Mouse (Mus musculus): ENCODE measurements at regions not wholly inside any gene's neighbourhood (a gene's known extent, or its start where the extent isn't known, plus 50 kb on each side); places are given as distances from the start of the nearest gene placed in this dataset.
"Not testable (repeated sequence)": the region's sequence is repeated elsewhere in the genome, so short reads cannot be mapped to it uniquely, and the experiment has no call there.

DNA sequence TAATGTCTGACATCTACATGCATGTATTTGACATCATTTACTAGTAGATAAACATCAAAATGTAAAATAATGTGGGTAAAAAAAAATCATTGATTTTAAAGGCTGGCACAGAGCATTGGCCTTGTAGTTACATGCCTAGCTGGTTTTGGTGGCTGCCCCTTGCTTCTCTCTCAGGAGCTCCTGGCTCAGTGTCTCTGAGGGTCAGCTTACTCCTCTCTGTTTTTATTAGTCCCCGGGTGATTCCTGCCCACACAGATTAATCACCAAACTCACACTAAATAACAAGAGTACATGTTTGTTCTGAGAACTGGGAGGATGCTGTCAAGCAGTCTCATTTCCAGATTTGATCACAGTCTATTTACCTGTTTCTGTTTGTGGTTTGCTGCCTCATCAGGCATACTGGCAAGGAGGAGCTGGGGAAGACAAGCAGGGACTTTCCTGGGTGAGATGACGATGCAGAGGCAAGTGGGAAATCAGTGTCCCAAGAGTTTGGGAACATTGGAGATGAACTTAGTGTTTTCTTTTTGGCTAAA is 422.7 kb upstream of the Htr2a start:
- DNase-seq = no peak

DNA sequence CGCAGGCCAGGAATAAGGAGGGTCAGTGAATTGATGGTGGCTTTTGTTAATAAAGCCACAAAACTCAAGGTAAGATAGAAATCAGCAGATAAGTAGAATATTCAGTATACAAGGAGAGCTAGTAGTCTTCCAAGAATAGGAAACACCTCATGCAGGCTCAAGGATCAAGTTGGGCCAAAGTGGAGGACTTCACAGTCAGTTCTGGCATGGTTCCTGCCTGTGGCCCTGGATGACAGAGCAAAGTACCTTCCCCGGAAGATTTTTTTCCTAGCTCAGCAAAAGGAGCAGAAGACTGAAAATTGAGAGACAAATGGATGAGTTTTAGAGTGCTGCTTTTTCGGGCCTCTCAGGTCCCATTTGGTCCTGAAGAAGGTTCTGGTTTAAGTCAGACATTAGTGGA is 420.9 kb upstream of the Htr2a start:
- peak; percentile 60 to 69 for DNase-seq

DNA sequence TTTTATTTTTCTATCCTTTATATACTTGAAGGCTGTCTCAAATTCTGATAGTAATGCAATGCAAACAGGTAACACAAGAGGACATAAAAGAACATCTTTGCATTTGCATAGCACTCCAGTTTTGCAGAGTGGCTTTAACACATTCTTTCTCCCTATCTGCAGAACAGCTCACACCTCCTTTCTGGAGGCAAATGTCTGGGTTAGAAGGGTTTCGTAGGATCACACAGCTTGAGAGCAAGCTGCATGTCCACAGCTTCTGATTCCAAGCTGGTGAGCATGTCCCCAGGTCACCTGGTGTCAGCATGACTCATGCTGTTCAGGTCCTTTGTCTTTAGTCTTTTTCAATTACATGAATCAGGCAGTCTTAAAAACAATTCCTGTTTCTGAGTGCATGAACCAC is 418.5 kb upstream of the Htr2a start:
- DNase-seq = no peak

DNA sequence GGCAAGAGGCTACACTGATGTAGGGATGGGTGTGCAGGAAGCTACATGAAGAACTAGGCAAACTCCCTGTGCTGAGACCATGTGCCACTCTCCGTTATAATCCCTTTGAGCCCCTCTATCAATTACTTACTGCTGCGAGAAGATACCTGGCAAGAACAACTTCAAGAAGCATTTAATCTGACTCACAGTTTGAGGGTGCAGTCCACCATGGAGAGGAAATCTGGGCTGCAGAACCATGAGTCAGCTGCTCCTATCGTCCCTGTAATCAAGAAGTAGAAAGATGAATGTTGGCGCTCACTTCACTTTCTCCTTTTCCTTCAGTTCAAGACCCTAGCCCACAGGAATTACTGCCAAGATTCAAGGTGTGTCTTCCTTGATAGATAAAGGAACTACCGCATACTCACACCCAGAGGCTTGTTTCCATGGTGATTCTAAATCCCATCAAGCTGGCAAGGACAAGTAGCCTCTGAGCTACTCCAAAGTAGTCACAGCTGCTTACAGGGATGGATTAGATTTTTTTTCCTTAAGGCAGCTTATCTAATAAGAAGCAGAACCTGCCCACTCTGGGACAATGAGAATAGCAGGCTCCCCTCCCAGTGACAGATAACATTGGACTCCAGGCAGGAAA is 411.0 kb upstream of the Htr2a start:
- no peak for DNase-seq

DNA sequence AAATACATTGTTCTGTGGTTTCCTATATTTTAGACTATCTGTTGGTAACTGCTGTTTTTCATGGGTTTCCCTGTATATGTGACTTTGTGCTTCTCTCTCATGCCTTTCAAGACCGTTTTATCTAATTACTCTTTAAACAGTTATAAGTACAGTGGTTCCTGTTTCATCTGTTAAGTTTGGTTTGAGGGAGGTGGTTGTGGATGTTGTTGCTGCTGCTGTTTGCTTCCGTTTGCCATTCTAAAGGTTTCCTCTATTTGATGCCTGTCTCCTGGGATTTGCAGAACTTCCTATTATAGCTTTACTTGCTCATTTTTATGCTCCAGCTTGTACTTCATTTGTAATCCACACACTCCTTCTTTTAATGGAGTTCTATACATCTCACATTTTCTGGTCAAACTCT is 400.4 kb upstream of the Htr2a start:
- no peak for DNase-seq

DNA sequence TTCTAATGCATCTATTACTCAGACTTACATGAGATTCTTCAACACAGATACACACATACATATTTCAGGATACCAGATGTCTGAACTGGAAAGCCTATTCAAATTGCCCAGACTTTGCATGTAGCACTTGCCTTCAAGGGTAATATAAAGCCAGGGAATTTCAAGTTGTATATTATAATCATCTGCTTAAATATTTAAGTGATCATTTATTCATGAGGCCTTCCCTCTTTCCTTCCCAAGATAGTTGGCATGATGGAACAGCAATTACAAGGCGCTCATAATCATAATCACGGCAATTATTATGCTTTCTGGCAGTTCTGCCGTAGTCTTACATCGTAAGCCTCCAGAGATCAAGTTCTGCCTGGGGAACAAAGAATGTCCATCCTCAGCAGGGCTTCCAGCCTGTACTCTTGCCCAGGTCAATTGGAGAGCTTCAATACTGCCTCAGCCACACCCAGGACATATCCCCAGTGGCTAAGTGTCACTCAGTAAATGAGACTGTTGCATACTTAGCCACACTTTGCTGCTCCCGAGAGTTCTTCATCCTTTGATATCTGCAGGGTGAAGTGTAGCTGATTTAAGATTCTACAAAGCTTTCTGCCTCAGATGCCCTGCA is 391.3 kb upstream of the Htr2a start:
- DNase-seq = no peak

DNA sequence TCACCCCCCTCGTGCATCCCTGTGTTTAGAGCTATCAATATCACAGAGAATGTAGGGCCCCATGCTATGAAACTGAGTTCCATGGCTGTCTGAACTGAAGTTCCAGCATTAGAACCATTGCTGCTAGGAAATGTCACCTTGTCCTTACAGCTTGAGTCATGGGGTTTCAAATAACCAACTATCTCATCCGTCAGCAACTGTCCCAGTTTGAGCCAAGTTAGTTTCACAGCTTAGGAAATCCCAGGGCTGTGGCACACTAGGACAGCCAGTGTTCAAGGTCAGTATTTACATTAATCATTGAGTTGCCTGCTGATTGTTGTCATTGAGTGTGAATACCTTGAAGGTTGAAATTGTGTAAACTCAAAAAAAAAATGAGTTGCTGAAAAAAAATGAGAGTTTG is 390.6 kb upstream of the Htr2a start:
- DNase-seq = no peak

DNA sequence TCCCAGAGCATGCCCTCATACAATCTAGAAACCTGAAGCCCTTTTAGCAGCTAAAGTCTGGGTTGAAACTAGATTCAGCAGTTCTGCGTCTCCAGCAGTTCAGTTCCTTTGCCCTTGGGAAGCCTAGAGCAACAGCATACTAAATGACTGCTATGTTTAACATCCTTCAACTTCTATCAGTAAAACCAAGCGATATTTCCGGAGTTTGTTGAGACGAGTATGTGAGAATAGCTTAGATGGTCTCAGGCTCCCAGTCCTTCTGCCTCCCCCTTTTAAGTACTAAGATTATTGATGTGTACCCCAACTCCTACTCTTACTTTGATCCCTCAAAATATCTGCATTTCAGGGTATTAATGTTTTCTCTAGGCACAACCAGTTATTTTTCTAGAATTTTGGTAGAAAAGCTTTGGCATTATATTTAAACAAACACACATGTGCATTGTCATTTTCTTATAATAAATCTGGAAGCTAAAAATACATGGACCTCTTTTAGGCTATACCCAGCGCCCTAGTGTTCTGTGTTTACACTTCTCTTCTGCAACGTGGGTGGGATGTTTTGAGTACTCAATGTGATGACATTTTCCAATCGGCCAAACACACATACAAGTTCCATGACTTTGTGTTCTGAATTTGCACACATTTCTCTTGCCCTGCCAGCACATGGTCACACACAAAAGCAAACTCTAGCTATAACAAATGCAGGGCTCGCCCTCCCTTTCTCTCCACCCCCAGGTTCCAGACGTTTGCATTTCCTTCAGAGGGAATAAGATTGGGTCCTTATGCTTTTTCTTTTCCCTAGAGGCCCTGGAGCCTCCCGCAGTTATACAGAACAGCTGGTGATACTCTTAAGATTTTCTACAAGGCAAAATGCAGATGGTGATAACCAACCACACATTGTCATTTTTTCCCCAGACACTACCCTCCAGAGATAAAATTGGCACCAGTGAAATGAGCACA is 388.2 kb upstream of the Htr2a start:
- no peak for DNase-seq

DNA sequence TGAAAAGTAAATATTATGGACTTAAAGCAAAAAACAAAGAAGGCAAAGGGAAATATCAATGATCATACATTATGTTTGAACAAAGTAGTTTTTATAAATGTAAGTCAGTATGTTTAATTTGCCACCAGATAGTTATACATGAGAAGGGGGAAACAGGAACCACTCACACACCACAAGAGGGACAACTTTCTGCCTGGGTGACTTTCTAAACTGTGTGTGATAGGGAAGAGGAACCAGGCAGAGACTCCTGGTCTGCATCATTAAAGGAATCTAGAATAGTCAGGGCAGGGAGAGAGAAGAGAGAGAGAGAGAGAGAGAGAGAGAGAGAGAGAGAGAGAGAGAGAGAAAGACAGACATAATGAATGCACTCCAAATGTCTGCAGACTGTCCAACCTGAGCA is 385.6 kb upstream of the Htr2a start:
- DNase-seq = no peak

DNA sequence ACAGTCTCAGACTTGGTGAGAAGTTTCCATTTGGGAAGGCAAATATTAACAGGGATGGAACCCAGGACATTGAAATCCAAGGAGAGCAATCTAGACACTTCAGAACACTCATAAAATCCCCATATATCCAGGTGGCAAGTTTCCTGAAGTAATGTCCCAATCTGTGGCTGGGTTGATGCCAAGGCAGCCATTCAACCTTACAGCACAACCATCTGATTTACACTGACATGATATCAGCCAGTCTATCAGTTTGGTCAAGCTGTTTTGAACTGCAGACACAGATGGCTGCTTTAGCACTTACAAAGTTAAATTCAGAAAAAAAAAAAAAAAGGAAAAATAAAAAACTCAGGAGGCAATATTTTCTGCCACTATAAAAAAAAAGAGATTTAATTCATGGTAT is 381.2 kb upstream of the Htr2a start:
- DNase-seq = no peak

DNA sequence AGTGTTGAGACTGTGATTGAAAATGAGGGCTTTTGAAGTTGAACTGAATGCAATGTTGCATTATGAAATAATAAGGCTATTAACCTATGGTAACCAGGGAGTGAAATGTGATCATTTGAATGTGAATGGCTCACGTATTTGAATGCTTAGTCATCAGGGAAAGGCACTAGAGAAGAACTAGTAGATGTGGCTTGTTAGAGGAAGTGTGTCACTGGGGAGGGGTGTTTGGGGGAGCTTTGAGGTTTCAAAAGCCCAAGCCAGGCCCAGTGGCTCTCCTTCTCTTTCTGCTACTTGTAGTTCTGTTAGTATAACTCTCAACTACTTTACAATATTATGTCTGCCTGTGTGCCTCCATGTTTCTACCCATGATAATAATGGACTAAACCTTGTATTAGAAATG is 373.6 kb upstream of the Htr2a start:
- DNase-seq = no peak

DNA sequence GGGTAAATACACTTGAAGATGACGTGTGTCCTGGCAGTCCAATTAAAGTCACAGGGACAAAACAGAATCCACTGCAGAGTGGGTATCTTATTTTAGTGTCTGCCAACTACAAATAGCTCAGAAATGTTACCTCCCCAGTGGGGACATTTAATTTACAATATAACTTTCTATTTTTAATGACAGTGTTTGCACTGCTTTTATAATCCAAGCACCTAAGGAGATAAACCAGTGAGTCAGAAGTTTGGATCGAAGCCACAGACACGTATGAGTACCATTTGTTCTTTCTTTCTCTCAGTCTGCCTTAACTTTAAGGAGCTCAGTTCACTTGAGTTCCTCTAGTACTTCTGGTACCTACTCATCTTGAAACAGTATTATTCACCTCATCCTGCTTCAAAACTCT is 346.1 kb upstream of the Htr2a start:
- DNase-seq = no peak

DNA sequence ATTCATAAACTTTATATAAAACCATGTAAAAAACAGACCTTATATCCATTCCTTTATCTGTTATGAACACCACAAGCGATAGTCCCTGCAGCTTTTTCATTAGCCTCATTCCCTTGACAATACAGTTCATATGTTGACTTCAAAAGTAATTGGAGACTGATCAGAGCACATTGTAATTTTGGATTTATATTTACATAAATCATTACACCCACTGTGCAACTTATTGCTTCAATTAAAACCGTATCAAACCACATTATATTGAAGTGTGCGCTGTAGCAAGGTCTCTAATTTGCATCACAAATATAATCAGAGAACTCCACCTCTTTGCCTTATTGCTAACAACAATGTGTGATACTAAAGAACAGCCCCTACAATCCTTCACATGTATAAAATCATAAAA is 336.2 kb upstream of the Htr2a start:
- DNase-seq = no peak

DNA sequence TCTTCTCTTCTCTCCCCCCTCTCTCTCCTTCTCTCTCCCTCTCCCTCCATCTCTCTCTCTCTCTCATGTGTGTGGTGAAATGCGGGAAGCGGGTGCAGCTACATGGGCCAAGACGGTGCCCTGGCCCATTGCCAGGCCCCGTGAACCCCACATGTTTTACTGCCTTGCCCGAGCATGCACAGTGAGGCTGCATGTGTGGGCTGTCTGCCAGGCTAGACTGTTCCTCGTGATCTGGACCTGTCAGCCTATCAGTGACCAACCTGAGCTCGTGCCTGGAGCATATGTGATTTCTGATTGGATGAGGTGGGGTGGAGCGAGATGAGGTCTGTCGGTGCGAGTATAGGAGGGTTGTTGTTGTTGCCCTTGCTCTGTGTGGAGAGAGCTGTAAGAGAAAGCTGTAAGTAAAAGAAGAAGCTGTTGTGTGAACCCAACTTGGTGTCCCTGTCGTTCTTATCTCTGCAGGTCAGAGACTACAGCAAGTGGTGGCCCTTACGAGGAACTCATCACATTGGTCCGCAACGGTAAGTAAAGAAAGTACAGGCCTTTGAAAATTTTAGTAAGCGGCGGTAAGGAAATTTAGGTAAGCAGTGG is 333.8 kb upstream of the Htr2a start:
- no peak for DNase-seq

DNA sequence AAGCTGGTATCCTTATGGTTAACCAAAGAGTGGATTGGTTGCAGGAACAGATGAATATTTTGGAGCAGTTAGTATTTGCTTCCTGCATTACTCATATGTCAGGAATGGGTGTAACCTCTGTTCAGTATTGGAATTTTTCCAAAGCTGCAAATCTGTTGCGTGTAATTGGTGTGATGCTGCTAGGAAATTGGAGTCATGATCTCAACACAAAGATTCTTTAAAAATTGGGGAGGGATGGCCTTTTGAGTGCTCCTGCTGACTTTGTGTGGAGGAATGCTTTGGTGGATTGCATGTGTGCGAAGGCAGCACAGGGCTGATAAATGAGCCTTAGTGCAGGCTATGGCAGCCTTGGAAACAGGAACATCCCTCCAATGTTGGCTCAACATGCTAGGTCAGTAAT is 331.2 kb upstream of the Htr2a start:
- DNase-seq = not testable (repeated sequence)

DNA sequence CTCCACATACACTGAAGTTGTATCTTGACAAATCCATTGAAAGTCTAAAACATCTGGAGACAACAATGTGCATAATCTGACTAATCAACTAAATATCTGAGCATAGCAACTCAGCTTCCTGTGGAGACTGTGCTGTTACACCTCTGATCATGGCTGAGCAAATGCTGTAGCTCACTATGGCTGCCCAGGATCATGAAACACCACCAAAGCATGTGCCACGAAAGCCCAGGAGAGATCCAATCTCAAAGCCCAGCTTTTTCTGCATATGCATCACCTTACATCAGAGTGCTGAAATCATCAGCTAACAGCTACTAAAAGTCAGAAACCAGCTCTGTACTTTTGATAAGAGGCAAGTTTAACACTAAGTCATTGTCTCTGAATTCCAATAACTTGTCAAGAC is 313.3 kb upstream of the Htr2a start:
- DNase-seq = no peak

DNA sequence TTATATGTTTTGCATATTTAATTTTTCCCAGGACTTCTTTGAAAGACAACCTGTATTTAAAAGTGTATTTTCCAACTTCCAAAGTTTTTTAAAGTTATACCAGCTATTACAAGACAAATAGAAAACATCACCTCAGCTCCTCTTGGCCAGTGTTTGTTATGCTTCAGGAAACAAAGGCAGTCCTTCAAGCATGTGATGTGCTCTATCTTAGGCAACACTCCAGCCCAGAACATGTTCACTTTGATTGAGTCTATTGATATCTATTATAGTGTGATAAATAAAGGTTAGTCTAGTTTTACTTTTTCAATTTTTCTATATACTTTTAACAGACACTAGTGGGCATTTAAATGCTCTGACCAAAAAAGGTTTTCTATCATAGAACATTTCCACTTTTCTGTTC is 289.9 kb upstream of the Htr2a start:
- no peak for DNase-seq

DNA sequence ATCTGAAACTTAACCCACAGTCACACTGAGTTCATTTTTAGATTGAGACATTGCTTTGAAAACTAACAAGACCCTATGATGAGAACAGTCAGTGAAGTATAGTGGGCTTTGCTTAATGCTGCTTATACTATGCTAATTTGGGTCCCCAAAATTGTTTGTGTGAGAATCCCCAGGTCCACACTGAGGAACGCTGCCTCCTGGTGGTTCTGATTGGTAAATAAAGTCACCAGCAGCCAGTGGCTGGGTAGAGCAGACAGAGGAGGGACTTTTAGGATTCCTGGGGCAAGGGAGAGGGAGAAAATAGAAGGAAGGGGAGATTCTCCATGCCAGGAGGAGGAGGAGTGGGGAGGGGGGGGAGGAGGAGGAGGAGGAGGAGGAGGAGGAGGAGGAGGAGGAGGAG is 288.4 kb upstream of the Htr2a start:
- peak in 1 of 2 experiments; percentile 2 for DNase-seq

DNA sequence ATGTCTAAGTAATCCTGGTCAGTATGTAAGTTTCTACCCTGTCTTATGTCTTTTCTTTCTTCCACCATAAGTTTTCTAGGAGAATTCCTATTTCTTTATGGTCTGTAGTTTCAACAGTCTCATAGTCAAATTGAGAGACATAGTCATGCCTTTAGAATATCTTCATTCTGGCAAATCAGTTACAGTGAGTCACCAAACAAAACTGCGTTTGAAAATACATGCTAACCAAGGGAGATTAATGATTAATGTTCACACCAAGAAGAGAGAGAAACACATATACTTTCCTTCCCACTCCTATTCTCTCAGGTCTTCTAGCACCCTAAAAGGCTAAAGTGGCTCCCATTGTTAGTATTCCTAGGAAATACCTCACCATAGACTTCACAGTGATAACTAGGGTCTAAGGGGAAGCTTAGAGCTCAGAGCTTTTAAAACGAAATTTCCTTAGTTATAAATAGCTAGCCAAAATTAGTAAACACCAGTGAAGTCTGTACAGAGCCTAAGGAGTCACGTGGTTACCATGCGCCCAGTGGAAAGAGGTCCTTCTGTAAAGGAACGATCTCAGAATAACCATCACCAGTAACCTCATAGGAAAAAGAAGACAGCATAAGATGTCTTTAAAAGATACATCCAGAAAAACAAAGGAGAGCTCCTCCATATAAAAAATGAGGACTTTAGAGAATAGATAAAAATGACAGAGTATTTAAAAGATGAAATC is 281.8 kb upstream of the Htr2a start:
- no peak for DNase-seq

DNA sequence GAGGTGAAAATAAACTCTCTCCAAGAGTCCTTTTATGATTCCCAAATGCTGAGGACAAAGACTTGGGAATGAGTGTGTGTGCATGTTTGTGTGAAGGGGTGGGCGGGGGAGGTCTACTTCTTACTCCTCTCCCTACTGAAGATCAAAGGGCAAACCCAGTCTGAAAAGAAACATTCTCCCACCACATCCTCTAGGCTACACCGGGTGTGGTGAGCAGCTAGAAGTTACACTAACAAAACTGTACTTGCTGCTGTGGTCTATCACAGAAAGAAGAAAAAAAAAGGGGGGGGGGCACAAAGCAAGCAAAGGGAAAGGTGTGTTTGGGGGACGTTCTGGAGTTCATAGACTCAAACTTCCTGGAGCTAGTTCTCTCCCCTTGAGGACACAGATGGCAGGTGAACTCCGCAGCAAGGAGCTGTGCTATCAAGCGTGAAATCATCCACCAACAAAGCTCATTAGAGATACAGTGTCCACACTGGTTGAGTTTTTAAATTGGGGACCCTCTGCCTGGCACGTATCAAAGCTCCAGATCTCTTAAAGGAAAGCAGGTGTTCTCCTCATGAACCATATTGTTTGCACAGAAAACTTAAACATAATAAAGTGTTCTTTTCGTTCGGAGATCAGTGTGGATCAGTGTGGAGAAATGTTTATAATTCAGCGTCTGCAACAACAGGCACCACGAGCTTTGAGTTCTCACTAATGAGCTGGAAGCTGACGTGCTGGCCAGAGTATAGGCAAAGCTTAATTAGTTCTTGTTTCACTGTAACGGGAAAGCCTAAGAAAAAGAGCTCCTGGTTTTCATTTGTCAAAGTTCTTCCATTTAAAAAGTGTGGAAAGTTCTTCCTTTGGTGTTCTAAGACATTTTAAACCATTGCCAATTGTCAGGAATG is 280.7 kb upstream of the Htr2a start:
- DNase-seq = no peak

DNA sequence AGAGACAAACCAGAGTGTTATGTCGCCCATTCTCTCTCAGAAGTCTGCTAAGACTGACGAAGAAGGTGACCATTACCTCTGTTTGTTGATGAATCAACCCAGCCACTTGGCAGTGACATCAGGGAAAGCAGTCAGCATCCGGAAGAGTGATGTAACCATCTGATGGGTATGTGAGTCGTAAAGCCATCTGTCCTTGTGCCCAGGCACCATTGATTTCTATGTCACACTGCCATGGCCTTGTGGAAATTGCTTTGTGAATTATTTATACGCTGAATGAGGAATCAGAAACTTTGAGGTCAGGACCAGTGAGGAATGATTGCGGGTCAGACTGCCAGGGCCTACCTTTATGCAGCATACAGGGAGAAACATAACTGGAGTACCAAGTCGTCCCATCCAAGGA is 256.2 kb upstream of the Htr2a start:
- DNase-seq = no peak

DNA sequence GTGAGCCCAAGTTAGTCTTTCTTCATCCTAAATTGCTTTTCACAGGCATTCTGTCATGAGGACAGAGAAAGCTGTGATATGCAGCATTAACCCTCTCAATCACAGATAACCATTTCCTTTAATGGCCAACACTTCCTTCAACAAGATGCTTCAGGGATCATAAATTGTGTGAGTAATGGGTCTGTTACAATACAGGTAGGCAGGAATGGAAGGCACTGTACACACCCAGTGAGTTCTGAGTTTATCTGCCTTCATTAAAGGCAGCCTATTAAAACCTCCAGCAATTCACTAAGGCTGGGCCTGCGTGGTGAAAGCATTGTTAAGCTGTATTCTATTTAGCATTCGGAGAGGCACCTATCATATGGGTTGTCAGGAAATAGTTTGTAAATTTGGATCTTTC is 248.2 kb upstream of the Htr2a start:
- DNase-seq = no peak

Measured in kidney, postnatal 25 days (tissue).